Mouse (Mus musculus) MEL (cell line): ENCODE results near the gene Olfr633.

Experiments
- CTCF ChIP-seq, 3 experiments: IDR thresholded peaks in 2 of 3; conservative IDR thresholded peaks in 1 of 3; 2 replicates each; pipeline ENCODE4 v1.5.1; 2011 to 2012; ENCODE audit warnings: low read length in 3 of 3, low read depth in 2 of 3, mild to moderate bottlenecking in 2 of 3, improper control_type of control experiment in 1 of 3, inconsistent platforms in 1 of 3, mixed read lengths in 1 of 3, moderate library complexity in 1 of 3; ENCODE audit not compliant: control insufficient read depth in 1 of 3, insufficient read depth in 1 of 3, poor library complexity in 1 of 3, severe bottlenecking in 1 of 3
- EP300 ChIP-seq, 2 experiments: IDR thresholded peaks; 2 replicates each; pipeline ENCODE4 v1.6.1; 2011; ENCODE audit warnings: improper control_type of control experiment in 2 of 2, low read length in 2 of 2, low read depth in 1 of 2, mild to moderate bottlenecking in 1 of 2
- GABPA ChIP-seq: IDR thresholded peaks from 2 replicates; pipeline ENCODE4 v1.6.1; 2012; ENCODE audit warnings: low read depth, mild to moderate bottlenecking, inconsistent platforms, low read length, improper control_type of control experiment, moderate library complexity
- HCFC1 ChIP-seq: IDR thresholded peaks from 2 replicates; pipeline ENCODE4 v1.6.1; 2012; ENCODE audit warnings: low read depth, mild to moderate bottlenecking, inconsistent platforms, low read length, improper control_type of control experiment, moderate library complexity
- JUND ChIP-seq: IDR thresholded peaks from 2 replicates; pipeline ENCODE4 v1.6.1; 2011; ENCODE audit warnings: low read depth, mild to moderate bottlenecking, improper control_type of control experiment, low read length
- MYC ChIP-seq: IDR thresholded peaks from 2 replicates; pipeline ENCODE4 v1.6.1; 2011; ENCODE audit warnings: low read depth, mild to moderate bottlenecking, low read length, improper control_type of control experiment, moderate library complexity
- POLR2A ChIP-seq, 2 experiments: IDR thresholded peaks; 2 replicates each; pipeline ENCODE4 v1.6.1; 2011 to 2012; ENCODE audit warnings: low read length in 2 of 2, mild to moderate bottlenecking in 2 of 2, control low read depth in 1 of 2, improper control_type of control experiment in 1 of 2, low read depth in 1 of 2, moderate library complexity in 1 of 2; ENCODE audit not compliant: control insufficient read depth in 1 of 2, insufficient read depth in 1 of 2, poor library complexity in 1 of 2
- POLR2AphosphoS2 ChIP-seq: IDR thresholded peaks from 2 replicates; pipeline ENCODE4 v1.6.1; 2011; ENCODE audit warnings: low read length, improper control_type of control experiment
- RAD21 ChIP-seq: IDR thresholded peaks from 2 replicates; pipeline ENCODE4 v1.6.1; 2011; ENCODE audit warnings: mild to moderate bottlenecking, low read depth, low read length, improper control_type of control experiment
- SMC3 ChIP-seq: IDR thresholded peaks from 2 replicates; pipeline ENCODE4 v1.6.1; 2011; ENCODE audit warnings: low read depth, low read length, improper control_type of control experiment
- USF1 ChIP-seq: IDR thresholded peaks from 2 replicates; pipeline ENCODE4 v1.6.1; 2014; ENCODE audit warnings: low read depth, mild to moderate bottlenecking, inconsistent platforms, low read length, improper control_type of control experiment, moderate library complexity

DNA sequence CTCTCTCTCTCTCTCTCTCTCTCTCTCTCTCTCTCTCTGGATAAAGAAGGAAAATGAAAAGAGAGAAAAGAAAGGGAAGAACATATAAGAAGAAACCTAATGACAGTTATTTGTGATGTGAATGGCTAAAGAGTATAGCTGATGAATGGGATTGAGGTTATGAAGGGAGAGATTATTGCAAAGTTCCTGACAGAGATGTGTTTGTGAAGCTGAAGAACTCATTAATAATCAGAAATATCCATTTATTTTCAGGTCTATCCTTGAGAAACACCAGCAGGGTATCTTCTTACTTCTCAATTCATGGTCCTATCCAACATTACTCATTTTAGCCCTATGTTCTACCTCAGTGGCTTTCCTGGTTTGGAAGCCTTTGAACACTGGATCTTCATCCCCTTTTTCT lies 15.7 kb upstream of the Olfr633 start, which contains the start of gene Olfr631:
- no peak for TF ChIP-seq CTCF (IDR thresholded peaks at IDR 0.05 in 2 of 3, conservative IDR thresholded peaks at IDR 0.05 in 1 of 3; ENCODE audit: control insufficient read depth in 1 of 3, insufficient read depth in 1 of 3, low read depth in 2 of 3, low read length in 3 of 3, poor library complexity in 1 of 3, severe bottlenecking in 1 of 3)
- TF ChIP-seq EP300 (IDR thresholded peaks at IDR 0.05; ENCODE audit: low read depth in 1 of 2, low read length in 2 of 2) = no peak
- no peak for TF ChIP-seq RAD21
- TF ChIP-seq MYC = no peak
- TF ChIP-seq USF1 = no peak
- TF ChIP-seq POLR2A (IDR thresholded peaks at IDR 0.05; ENCODE audit: control insufficient read depth in 1 of 2, insufficient read depth in 1 of 2, low read depth in 1 of 2, low read length in 2 of 2, poor library complexity in 1 of 2) = no peak
- no peak for TF ChIP-seq SMC3
- TF ChIP-seq POLR2AphosphoS2 = no peak
- no peak for TF ChIP-seq JUND
- no peak for TF ChIP-seq GABPA
- no peak for TF ChIP-seq HCFC1
